Mouse (Mus musculus) neural tube, embryonic 10.5 days (tissue): ENCODE measurements at regions not wholly inside any gene's neighbourhood (a gene's known extent, or its start where the extent isn't known, plus 50 kb on each side); places are given as distances from the start of the nearest gene placed in this dataset.

Experiments
- DNase-seq: peaks from one replicate; pipeline ENCODE4 v3.0.0-alpha.2; 2017; ENCODE audit warnings: low spot score; ENCODE audit errors: extremely low spot score

GRCm38 (mm10) chr9:50395543-50395942 is 50.8 kb upstream of the Rpl10-ps3 start:
- no peak for DNase-seq

- no peak for DNase-seq
Observed at GRCm38 (mm10) chr9:50396051-50396450, 51.3 kb upstream of the Rpl10-ps3 start.

GRCm38 (mm10) chr9:50408396-50408795 is 63.6 kb upstream of the Rpl10-ps3 start:
- DNase-seq, result no peak

GRCm38 (mm10) chr9:50408845-50409244 is 64.1 kb upstream of the Rpl10-ps3 start:
- DNase-seq, result no peak

- no peak for DNase-seq
Observed at GRCm38 (mm10) chr9:50412986-50413385, 68.2 kb upstream of the Rpl10-ps3 start.

GRCm38 (mm10) chr9:50413514-50414335 is 69.0 kb upstream of the Rpl10-ps3 start:
- DNase-seq, result no peak

GRCm38 (mm10) chr9:50414796-50415340 is 70.1 kb upstream of the Rpl10-ps3 start:
- no peak for DNase-seq

GRCm38 (mm10) chr9:50416677-50417076 is 71.9 kb upstream of the Rpl10-ps3 start:
- no peak for DNase-seq

GRCm38 (mm10) chr9:50421061-50421460 is 73.3 kb upstream of the Plet1 start:
- peak; percentile 45 for DNase-seq

GRCm38 (mm10) chr9:50421572-50422285 is 72.6 kb upstream of the Plet1 start:
- no peak for DNase-seq

GRCm38 (mm10) chr9:50425866-50426495 is 68.3 kb upstream of the Plet1 start:
- no peak for DNase-seq

GRCm38 (mm10) chr9:50430147-50430546 is 64.2 kb upstream of the Plet1 start:
- no peak for DNase-seq

GRCm38 (mm10) chr9:50433525-50433924 is 60.8 kb upstream of the Plet1 start:
- DNase-seq, result no peak

GRCm38 (mm10) chr9:50433978-50434377 is 60.3 kb upstream of the Plet1 start:
- no peak for DNase-seq

- DNase-seq, result peak; percentile 80
Observed at GRCm38 (mm10) chr9:50437830-50438722, 56.2 kb upstream of the Plet1 start.

GRCm38 (mm10) chr9:50438738-50439137 is 55.6 kb upstream of the Plet1 start:
- DNase-seq, result no peak

GRCm38 (mm10) chr9:50440222-50440621 is 54.1 kb upstream of the Plet1 start:
- no peak for DNase-seq

- no peak for DNase-seq
Observed at GRCm38 (mm10) chr9:50440689-50441088, 53.6 kb upstream of the Plet1 start.

- peak; percentile 58 for DNase-seq
Observed at GRCm38 (mm10) chr9:50443708-50444463, 50.4 kb upstream of the Plet1 start.
